Mouse (Mus musculus): Measurements from ENCODE around the gene Csf2rb. TPM values are rescaled to one million over a fixed set of nuclear protein-coding genes. Genes with fewer than 3 reads are reported as not detected.
"Not testable (repeated sequence)": the region's sequence is repeated elsewhere in the genome, so short reads cannot be mapped to it uniquely, and the experiment has no call there.

The Csf2rb gene
- polyA plus RNA-seq, 1 experiment from 2014 or later = 0.64 TPM

DNA sequence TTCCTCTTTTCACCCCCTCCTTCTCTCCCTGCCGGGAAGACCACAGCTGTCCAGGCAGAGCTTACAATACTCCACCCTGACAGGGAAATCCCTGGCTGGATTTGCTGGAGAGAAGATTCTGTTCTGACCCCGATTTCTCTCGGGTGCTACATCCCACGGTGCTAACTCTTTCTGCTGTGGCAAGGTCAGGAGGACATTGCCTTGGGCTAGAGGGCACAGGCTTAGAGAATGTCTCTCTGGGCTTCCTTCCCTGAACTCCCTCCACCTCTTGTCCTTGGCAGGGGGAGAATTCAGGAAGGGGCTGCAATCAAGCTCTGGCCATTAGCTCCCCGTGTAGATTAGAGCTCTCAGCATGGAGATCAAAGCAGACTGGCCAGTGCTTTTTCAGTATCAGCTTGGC is 15.7 kb upstream of the Csf2rb start:
- Histone ChIP-seq H3K27ac (no peak overlapping the region), H3K4me3 (replicated peaks) (no peak overlapping the region), H3K9ac (replicated peaks) (no peak overlapping the region), H3K36me3 (no peaks in the 10 kb centered on the region), H3K9me3 (no peaks in the 10 kb centered on the region), H3K4me1 (replicated peaks) (no peaks in the 10 kb centered on the region), H3K27me3 (no peaks in the 10 kb centered on the region), H3K4me2 (no peak overlapping the region)
- WGBS = 19% methylated on average over 5 of the region's 5 CpGs
- ATAC-seq (ENCODE audit: insufficient number of reproducible peaks, insufficient read depth, low FRiP score, low TSS enrichment, low read depth) = no peak

DNA sequence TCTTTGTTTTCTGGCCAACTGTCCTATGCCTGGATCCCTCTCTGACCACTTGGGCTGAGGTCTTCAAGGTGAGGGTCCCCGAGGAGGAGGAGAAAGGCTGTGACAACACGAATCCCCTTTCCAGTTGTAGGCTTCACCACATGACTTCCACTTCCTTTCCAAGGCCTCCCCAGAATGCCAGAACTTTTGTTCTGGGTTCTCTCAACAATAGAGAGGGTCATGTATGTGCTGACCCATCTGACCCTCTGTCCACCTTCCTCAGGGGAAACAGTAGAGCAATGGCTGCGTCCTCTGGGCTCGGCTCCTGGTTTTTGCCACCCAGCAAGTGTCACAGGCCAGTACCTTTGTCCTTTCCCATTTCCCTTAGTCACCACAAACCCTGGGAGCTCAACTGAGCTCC is 14.6 kb upstream of the Csf2rb start:
- 78% methylated on average over 4 of the region's 4 CpGs for WGBS
- ATAC-seq (ENCODE audit: insufficient number of reproducible peaks, insufficient read depth, low FRiP score, low TSS enrichment, low read depth) = no peak
- no peak overlapping the region for H3K9ac ChIP-seq (replicated peaks)
- no peaks in the 10 kb centered on the region for H3K27me3 ChIP-seq
- H3K4me3 ChIP-seq (replicated peaks) = no peak overlapping the region
- H3K9me3 ChIP-seq = no peaks in the 10 kb centered on the region
- no peak overlapping the region for H3K4me2 ChIP-seq
- no peak overlapping the region for H3K27ac ChIP-seq
- H3K36me3 ChIP-seq = no peaks in the 10 kb centered on the region
- H3K4me1 ChIP-seq (replicated peaks) = no peaks in the 10 kb centered on the region

DNA sequence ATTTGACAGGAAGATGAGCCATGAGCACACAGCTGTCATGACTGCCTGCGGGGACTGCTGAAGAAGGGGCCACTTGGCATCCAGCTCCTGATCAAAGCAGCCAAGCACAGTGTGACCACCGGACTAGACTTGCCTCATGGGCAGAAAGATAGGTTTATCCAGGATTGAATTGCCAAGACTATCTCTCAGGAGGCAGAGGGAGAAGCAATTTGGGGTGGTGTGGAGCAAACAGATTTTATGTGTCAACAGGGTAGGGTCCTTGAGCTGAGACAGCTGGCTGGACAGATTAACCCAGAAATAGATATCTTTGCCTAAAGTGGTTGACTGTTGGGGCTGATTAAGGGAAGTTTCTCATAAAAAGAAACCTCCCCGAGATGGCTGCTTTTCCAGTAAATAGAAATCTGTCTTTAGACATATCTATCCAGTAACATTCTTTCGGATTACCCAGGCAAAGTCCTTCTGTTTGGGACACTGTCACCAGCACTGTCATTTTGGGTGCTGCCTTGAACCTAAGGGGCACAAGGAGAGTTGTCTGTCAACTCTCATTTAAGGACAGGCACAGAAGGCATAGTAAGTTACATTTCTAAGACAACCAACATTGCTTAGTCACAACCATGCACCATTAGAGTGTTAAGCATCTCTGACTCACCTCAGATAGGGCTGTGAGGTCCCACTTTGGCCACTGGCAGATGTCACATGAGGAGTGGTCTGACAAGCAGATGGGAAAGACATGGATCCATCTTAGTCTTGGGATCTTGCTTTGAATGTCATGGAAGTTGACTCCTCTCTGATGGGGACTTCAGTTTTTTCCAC is 12.9 kb upstream of the Csf2rb start:
- not testable (repeated sequence) for H3K36me3 ChIP-seq; H3K9me3 ChIP-seq; H3K4me2 ChIP-seq; H3K4me3 ChIP-seq (replicated peaks); ATAC-seq (ENCODE audit: insufficient number of reproducible peaks, insufficient read depth, low FRiP score, low TSS enrichment, low read depth); H3K9ac ChIP-seq (replicated peaks); H3K27me3 ChIP-seq; H3K4me1 ChIP-seq (replicated peaks); H3K27ac ChIP-seq
- 71% methylated on average over 4 of the region's 4 CpGs for WGBS

DNA sequence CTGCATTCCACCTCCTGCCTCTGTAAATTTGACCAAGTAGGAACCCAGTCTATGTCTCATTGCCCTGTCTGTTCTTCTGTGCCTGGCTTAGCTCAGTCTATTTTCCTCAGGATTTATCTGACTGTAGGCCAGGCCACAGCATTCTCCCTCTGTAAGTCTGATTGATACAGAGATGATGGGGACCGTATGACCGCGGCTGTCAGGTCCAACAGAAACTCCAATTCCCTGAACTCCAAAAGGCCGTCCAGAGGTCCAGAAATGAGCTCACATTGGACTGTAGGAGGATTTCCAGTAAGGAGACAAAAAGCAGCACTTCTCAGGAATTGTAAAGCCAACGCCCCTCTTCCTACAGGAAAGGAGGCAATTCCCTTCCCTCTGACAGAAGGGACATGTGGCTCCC is 11.9 kb upstream of the Csf2rb start:
- H3K4me3 ChIP-seq (replicated peaks); H3K4me1 ChIP-seq (replicated peaks); H3K4me2 ChIP-seq; H3K27me3 ChIP-seq; H3K9ac ChIP-seq (replicated peaks); H3K9me3 ChIP-seq; ATAC-seq (ENCODE audit: insufficient number of reproducible peaks, insufficient read depth, low FRiP score, low TSS enrichment, low read depth); H3K36me3 ChIP-seq; H3K27ac ChIP-seq: not testable (repeated sequence)
- WGBS = 82% methylated on average over 5 of the region's 5 CpGs

DNA sequence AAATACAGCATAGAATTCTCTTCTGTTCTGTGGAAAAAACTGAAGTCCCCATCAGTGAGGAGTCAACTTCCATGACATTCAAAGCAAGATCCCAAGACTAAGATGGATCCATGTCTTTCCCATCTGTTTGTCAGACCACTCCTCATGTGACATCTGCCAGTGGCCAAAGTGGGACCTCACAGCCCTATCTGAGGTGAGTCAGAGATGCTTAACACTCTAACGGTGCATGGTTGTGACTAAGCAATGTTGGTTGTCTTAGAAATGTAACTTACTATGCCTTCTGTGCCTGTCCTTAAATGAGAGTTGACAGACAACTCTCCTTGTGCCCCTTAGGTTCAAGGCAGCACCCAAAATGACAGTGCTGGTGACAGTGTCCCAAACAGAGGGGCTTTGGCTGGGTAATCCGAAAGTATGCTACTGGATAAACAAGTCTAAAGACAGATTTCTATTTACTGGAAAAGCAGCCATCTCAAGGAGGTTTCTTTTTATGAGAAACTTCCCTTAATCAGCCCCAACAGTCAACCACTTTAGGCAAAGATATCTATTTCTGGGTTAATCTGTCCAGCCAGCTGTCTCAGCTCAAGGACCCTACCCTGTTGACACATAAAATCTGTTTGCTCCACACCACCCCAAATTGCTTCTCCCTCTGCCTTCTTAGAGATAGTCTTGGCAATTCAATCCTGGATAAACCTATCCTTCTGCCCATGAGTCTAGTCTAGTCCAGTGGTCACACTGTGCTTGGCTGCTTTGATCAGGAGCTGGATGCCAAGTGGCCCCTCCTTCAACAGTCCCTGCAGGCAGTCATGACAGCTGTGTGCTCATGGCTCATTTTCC is 7.0 kb upstream of the Csf2rb start:
- ATAC-seq (ENCODE audit: insufficient number of reproducible peaks, insufficient read depth, low FRiP score, low TSS enrichment, low read depth); H3K27me3 ChIP-seq; H3K9ac ChIP-seq (replicated peaks); H3K9me3 ChIP-seq; H3K4me1 ChIP-seq (replicated peaks); H3K27ac ChIP-seq; H3K36me3 ChIP-seq; H3K4me2 ChIP-seq; H3K4me3 ChIP-seq (replicated peaks): not testable (repeated sequence)
- 70% methylated on average over 2 of the region's 2 CpGs for WGBS

DNA sequence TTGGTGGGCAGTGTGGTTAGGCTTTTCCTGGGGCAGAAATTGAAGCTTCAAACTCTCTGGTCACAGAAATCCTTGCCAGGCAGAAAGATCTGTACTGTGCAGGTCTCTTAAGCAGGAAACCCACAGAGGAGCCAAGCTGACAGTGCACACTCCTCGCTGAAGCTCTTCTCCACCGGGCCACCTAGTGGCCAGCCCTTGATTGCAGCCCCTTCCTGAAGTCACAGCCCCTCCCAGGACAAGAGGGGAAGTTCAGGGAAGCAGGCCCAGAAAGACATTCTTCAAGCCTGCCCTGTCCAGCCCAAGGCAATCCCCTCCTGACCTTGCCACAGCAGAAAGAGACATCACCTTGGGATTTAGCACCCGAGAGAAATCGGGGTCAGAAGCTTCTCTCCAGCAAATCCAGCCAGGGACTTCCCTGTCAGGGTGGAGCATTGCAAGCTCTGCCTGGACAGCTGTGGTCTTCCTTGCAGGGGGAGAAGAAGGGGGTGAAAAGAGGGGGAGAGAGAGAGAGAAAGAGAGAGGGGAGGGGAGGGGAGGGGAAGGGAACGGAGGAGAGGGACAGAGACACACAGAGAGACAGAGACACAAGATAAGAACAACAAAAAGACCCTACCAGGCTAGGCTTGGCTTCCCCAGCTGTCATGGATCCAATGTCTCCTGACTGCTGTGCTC is 4.6 kb upstream of the Csf2rb start:
- no peak overlapping the region for H3K27ac ChIP-seq
- no peaks in the 10 kb centered on the region for H3K27me3 ChIP-seq
- H3K4me2 ChIP-seq = no peak overlapping the region
- no peaks in the 10 kb centered on the region for H3K9me3 ChIP-seq
- WGBS = 24% methylated on average over 5 of the region's 5 CpGs
- H3K4me3 ChIP-seq (replicated peaks) = no peak overlapping the region
- no peaks in the 10 kb centered on the region for H3K36me3 ChIP-seq
- peak; percentile 56; the same call in 1 of the 2 replicates for ATAC-seq (ENCODE audit: insufficient number of reproducible peaks, insufficient read depth, low FRiP score, low TSS enrichment, low read depth)
- H3K4me1 ChIP-seq (replicated peaks) = no peaks in the 10 kb centered on the region
- H3K9ac ChIP-seq (replicated peaks) = no peak overlapping the region

DNA sequence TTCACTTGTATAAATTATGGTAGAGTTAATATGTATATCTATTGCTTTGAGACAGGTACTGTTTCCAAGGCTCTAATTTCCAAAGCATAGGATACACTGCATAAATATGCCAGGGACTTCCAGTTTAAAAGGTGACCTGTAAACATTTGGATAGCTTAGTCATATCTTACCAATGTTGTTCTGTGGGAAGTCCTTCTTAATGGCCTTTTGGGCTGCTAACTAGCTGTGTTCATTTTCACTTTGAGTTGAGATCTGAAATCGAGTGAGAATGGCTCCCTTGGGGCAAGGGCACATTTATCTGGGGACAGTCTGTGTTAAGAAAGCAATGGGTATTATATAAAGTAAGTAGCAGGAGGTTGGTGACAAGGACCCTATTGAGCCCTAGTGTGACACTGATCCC is 2.2 kb upstream of the Csf2rb start:
- Histone ChIP-seq H3K36me3 (no peaks in the 10 kb centered on the region), H3K4me2 (no peak overlapping the region), H3K4me1 (replicated peaks) (no peaks in the 10 kb centered on the region), H3K4me3 (replicated peaks) (no peak overlapping the region), H3K9me3 (no peaks in the 10 kb centered on the region), H3K27me3 (no peaks in the 10 kb centered on the region), H3K9ac (replicated peaks) (no peak overlapping the region), H3K27ac (no peak overlapping the region)
- WGBS = 50% methylated on average over 1 of the region's 1 CpGs
- ATAC-seq (ENCODE audit: insufficient number of reproducible peaks, insufficient read depth, low FRiP score, low TSS enrichment, low read depth) = no peak

DNA sequence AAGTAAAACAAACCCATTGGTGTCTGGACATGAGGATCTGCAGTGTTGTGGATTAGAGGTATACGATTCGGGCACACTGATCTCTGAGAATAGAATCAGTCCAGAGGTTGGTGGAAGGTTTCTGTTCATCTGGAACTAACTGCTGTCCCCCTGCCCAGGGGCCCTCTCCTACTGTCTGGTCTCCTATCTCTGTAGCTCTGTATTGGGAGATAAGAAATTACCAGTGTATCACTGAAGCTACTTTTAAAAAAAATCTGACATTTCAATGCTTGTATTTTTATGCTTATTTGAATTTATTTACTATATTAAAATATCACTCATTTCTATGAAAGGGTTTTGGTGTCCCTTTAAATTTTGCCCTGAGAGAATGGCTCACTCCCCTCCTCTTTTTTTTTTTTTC is 1.3 kb upstream of the Csf2rb start:
- H3K4me2 ChIP-seq = no peak overlapping the region
- no peak overlapping the region for H3K27ac ChIP-seq
- H3K4me3 ChIP-seq (replicated peaks) = no peak overlapping the region
- no peak for ATAC-seq (ENCODE audit: insufficient number of reproducible peaks, insufficient read depth, low FRiP score, low TSS enrichment, low read depth)
- whole genome bisulfite sequencing = 93% methylated on average over 2 of the region's 2 CpGs
- no peak overlapping the region for H3K9ac ChIP-seq (replicated peaks)
- H3K4me1 ChIP-seq (replicated peaks) = no peaks in the 10 kb centered on the region
- no peaks in the 10 kb centered on the region for H3K36me3 ChIP-seq
- no peaks in the 10 kb centered on the region for H3K27me3 ChIP-seq
- no peaks in the 10 kb centered on the region for H3K9me3 ChIP-seq

DNA sequence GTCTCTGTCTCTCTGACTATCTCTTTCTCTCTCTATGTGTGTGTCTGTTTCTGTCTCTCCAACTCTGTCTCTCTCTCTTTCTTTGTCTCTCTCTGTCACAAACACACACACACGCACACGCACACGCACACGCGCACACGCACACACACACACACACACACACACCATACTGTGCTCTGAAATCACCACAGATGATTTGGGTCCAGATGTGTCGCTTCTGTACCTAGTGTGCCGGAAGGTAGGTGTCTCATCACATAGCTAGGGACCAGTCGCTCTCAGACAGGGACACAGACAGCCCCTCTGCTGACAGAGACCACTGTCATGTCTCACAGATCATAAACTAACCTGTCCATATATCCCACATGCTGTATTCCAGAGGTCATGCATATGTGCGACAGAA is 1.2 kb downstream of the Csf2rb start:
- Histone ChIP-seq H3K36me3 (no peaks in the 10 kb centered on the region), H3K4me1 (replicated peaks) (no peaks in the 10 kb centered on the region), H3K27ac (no peak overlapping the region), H3K4me2 (no peak overlapping the region), H3K9me3 (no peaks in the 10 kb centered on the region), H3K9ac (replicated peaks) (no peak overlapping the region), H3K4me3 (replicated peaks) (no peak overlapping the region), H3K27me3 (no peaks in the 10 kb centered on the region)
- ATAC-seq (ENCODE audit: insufficient number of reproducible peaks, insufficient read depth, low FRiP score, low TSS enrichment, low read depth) = no peak
- 84% methylated on average over 10 of the region's 10 CpGs for WGBS

DNA sequence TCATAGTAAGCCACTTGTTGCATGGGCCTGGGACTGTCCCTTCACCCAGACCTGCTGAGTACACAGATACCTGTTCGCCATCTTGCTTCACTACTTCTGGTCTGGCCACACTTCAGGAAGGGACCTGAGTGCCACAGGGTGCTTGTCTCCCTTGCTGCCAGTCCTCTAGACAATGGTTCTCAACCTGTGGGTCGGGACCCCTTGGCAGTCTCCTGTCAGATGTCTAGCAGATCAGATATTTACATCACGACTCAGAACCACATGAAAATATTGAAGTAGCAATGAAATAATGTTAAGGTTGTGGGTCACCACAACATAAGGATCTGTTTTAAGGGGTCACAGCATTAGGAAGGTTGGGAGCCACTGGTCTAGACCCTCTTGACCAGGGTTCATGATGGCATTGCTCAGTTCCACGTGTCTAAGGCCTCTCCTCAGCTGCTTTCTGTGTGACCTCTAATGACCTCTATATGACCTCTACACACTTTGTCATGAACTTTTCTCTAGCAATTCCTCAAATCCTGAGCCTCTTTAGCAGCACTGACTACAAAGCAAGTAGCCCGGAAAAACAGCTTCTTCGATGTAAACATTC is 2.3 kb downstream of the Csf2rb start:
- H3K9me3 ChIP-seq; H3K4me1 ChIP-seq (replicated peaks); H3K27ac ChIP-seq; H3K36me3 ChIP-seq; H3K9ac ChIP-seq (replicated peaks); ATAC-seq (ENCODE audit: insufficient number of reproducible peaks, insufficient read depth, low FRiP score, low TSS enrichment, low read depth); H3K4me3 ChIP-seq (replicated peaks); H3K27me3 ChIP-seq; H3K4me2 ChIP-seq: not testable (repeated sequence)
- WGBS = 78% methylated on average over 6 of the region's 6 CpGs

DNA sequence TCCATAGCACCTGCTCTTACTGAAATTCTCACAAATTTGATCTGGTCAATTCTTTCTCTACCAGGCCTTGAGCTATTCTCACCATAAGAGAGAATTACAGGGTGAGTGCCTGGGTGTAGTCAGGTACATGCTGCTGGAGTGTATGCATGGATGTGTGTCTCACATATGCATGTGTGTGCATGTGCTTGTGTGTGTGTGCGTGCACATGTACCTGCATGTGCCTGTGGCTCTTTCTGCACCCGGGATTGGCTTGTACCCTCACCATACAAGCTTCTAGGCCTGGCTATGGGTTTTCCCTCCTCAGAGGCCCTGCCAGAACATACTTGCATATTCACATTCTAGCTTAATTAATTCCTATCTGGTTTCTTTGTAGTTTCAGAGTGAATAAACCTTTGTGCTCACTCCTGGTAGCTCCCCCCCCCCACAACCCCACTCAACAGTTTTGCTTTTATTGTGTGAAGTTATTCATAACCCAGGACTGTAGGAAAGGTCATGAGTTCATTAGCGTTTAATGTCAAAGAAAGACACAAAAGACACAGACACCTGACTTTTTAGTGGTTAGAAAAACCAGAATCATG is 3.1 kb downstream of the Csf2rb start:
- no peak for ATAC-seq (ENCODE audit: insufficient number of reproducible peaks, insufficient read depth, low FRiP score, low TSS enrichment, low read depth)
- H3K4me1 ChIP-seq (replicated peaks) = no peaks in the 10 kb centered on the region; the same call in 1 of the 2 replicates
- H3K4me2 ChIP-seq = no peak overlapping the region
- no peak overlapping the region for H3K4me3 ChIP-seq (replicated peaks)
- H3K27me3 ChIP-seq = no peaks in the 10 kb centered on the region
- H3K27ac ChIP-seq = no peak overlapping the region
- no peaks in the 10 kb centered on the region for H3K9me3 ChIP-seq
- H3K36me3 ChIP-seq = no peaks in the 10 kb centered on the region
- WGBS = 91% methylated on average over 3 of the region's 3 CpGs
- H3K9ac ChIP-seq (replicated peaks) = no peak overlapping the region

Data from limb, embryonic 12.5 days (tissue).